Mouse (Mus musculus) ovary, postnatal 10 days (tissue): ENCODE results near the gene Zfp408.
"Not testable (repeated sequence)": the region's sequence is repeated elsewhere in the genome, so short reads cannot be mapped to it uniquely, and the experiment has no call there.

Source experiments
- DNase-seq: peaks from one replicate; pipeline ENCODE4 v3.0.0; 2022; ENCODE audit warnings: low spot score

Gene Zfp408

DNA sequence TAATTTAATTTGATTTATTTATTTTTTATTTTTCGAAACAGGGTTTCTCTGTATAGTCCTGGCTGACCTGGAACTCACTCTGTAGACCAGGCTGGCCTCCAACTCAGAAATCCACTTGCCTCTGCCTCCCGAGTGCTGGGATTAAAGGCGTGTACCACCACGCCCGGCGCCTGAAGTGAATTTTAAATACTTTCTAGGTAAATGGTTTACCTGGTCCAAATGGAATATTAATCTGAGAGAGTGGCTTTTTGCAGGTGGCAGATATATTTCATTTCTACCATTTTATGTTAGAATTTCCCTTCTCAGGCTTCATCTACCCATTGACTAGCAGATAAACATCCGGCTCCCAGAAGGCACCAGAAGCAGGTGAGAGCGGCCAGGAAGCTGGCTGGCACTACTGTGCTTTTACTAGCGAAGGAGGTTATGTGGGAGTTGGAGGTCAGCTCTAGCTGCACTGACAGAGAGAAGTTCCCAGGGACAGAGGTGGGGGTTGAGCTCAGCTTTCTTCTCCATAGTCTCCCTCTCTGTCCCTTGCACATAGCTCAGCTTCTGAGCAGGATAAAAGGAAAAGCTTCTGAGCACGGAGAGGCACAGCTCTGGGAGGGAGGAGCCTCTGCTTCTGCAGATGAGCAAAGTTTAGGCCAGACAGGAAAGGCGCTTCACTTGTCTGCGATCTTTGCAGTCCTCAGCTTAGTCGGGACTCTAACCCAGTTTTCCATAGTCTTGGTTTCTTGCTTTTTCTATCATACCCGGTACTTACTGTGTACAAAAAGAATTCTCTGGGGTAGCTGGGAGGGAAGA is 2.1 kb upstream of the Zfp408 start:
- DNase-seq = no peak

DNA sequence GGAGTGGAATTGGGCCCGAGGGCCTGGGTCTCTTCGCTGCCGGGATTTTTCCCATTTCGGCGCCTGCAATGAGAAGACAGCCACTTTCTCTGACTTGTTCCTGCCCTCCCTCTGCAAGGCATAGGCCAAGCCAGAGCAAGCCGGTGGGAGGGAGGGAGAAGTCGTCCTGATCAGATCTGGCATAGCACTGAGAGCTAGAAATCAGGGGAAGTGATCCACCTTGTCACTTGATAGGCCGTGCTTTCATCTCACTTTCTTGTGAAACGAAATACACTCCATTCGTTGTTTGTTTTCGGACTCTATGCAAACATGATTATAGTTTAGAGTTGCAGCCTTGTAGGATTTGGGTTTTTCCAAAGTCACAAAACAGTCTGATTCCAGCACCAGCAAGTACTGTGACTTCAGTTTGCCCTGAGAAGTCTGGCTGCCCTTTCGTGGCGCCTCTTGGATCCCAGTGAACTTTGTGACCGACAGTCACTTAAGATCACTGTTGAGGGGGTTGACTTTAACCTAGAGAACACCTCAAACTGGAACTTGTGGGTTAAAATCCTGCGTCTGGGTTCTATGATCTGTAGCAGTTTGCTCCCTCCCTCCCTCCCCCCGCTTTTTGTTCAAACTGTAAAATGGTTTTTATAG is 887 bp upstream of the Zfp408 start:
- DNase-seq = no peak

DNA sequence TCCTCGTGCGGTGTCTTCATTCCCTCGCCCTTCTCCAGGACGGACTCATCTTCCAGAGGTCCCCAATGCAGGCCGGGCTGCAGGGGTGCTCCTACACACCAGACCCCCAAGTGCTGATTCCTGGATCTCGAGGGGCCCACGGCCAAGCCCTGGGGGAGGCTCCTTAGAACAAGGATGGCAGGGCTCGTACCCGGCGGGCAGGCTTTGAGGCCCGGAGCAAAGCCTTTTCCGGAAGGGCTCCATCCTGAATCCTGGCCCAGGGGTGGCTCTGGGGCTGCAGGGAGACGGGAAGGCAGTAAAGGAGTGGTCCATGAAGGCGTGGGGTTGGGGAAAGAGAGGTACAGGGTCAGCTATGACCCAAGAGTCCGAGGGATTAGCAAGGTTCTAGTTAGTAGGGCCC is 439 bp downstream of the Zfp408 start:
- no peak for DNase-seq

GRCm38 (mm10) chr2:91646733-91647132 is 2.9 kb downstream of the Zfp408 start:
- no peak for DNase-seq

DNA sequence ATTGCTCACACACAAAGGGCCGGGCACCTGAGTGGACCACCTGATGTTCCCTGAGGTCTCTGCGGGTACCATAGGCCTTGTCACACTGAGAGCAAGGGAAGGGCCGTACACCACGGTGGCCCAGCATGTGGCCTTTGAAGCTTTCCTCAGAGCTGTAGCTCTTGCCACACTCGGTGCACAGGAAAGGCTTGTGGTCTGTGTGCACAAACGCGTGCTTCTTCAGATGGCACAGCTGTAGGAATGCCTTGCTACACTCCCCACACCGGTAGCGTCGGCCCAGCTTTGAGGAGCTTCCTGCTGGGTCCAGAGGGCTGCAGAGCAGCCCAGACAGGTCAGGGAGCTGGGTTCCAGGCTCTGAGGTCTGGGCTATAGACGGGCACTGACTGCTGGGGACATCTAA is 3.8 kb downstream of the Zfp408 start:
- DNase-seq = no peak

DNA sequence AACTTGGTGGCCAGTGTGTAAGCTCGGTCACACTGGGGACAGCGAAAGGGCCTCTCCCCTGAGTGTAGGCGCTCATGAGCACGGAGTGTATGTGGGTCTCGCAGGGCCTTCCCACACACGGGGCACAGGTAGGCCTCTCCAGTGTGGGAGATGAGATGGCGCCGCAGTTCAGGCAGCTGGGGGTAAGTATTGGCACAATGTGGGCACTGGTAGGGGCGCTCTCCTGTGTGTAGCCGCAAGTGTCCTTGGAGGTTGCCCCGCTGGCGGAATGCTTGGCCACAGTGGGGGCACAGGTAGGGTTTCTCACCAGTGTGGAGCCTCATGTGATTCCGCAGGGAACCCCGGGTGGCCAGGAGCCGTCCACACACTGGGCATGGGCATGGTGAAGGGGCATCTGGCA is 4.2 kb downstream of the Zfp408 start:
- no peak for DNase-seq

DNA sequence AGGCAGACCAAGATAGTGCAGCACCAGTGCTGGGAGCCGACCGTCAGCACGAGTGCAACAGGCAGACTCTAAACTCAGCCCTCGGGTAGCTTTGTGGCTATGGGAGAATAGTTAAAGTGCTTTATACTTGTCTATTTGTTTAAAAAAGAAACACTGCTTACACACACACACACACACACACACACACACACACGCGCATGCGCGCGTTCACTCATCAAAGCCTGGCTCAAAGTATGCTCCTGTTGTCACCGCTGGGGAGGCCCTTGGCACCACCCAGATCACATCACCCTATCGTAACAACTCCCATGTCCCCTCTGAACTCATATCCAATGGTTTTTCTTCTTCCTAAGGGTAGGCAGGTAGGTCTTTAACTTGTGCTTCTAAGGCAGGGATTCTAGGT is 5.6 kb downstream of the Zfp408 start:
- DNase-seq = no peak

GRCm38 (mm10) chr2:91642825-91643415 is 6.7 kb downstream of the Zfp408 start:
- no peak for DNase-seq

- DNase-seq = no peak
Measured at GRCm38 (mm10) chr2:91638931-91639330, 10.7 kb downstream of the Zfp408 start.

DNA sequence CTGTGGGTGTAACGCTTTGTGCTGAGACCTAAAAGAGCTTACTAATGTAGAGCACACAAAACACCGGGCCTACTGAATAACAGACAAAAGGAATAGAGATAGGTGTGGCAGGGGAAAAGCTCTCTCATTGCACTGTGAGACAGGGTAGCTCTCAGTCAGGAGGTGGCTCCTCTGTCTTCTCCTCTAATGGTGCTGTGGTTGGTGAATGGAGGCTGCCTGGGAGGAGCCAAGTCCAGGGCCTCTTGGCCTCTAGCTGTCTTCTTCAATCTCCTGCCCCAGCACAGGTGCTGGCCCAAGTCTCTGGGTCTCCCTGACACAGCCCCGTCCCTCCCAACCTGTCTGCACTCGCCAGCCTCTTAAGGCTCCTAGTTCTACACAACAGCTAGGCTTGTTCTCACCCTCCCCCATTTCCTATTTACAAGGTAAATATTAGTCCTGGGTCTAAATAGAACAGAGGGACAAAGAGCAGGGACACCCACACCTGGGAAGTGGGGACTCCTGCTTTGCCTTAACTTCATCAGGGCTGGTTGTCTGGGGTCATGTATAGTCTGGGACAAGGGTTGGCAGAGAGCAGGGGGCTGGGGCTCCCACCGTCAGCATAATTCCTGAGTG is 12.8 kb downstream of the Zfp408 start:
- DNase-seq = no peak

DNA sequence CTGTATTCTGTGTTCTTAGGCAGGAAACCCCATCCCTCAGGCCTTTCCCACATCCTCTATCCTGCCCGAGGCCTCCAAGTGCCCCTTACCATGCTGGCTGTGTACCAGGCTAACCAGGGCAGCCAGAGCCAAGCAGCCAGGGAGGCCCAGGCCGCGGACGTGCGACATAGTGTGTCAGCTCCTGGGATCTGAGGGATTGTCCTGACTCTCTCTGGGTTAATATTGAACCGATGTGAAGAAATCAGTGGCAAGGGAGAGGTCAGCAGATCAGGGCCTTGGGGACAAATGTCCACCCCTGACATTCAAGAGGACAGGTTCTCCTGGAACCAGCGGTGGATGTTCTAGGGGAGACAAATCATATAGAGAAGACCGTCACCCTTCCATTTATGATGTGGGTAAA is 13.4 kb downstream of the Zfp408 start, which contains the start of gene F2:
F2 (minus strand) TSS at position 186 of the 400 bp plus-strand sequence.
- no peak for DNase-seq

- no peak for DNase-seq
Measured at GRCm38 (mm10) chr2:91635486-91635885, 14.1 kb downstream of the Zfp408 start.

- DNase-seq = no peak
Measured at GRCm38 (mm10) chr2:91634841-91635240, 14.8 kb downstream of the Zfp408 start.

- DNase-seq = no peak
Measured at GRCm38 (mm10) chr2:91633334-91633977, 16.1 kb downstream of the Zfp408 start.

DNA sequence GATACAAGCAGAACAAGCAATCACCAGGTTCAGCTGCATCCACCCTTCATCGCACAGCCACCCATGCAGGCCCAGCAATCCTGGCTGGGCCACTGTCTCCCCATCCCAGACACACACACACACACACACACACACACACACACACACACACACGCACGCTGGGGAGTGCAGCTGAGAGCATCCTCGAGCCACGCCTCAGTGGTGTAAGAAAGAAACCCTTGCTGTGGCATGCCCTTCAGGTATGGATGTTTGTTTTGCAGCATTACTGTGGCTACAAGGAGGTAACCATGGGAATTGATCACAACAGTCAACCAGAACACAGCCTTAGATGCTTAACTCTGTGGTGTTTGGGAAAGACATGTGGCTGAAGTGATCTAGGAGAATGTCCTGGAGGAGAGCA is 17.3 kb downstream of the Zfp408 start:
- no peak for DNase-seq

DNA sequence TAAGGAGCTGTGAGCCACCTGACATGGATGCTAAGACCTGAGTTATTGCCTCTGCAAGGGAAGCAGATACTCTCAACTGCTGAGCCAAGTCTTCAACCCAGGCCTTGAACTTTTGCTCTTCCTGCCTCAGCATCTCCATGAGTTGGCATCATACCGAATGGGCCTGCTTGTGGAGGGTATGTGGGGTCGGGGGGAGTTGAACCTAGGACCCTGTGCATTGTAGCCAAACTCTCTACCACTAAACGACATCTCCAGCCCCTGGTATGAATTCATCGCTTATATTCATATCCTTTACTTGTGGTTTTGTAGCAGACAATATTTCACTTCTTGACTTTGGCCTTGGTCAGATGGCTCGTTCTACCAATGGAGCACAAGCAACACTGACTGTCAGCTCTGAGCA is 17.8 kb downstream of the Zfp408 start:
- DNase-seq = no peak

DNA sequence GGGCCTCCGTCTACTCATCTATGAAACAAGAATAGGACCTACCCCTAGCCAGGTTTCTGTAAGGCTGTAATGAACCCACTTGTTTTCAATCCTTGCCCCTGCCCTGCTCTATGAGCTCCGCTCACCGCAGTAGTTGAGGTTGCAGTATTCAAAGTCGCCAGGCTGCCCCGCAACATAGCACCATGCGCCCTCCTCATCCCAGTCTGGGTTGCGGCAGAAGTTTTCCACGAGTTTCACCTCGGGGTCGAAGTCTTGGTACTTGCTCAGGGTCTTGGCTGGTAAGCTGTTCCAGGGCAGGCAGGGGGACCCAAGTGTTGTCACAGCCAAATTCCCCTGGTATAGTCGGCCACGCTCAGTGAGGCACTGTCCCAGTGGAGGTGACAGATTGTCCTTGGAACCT is 19.2 kb downstream of the Zfp408 start:
- DNase-seq = no peak

DNA sequence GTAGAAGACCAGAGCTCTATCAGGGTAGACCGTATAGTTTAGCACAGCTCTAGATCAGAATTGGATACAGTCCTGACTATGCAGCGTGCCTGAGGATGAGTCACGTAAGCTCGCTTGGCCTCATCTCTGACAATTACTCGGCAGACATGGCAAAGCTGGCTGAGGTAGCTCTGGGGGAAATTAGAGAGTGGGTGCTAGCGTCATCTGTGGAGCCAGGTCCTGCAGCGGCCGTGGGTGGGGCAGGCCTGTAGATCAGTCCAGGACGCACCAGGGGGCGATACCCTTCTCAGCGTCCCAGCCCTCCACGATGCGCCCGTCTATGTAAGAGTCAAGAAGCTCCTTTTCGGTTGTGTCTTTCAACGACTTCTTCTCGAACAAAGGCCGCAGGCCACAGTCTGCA is 19.9 kb downstream of the Zfp408 start:
- no peak for DNase-seq

DNA sequence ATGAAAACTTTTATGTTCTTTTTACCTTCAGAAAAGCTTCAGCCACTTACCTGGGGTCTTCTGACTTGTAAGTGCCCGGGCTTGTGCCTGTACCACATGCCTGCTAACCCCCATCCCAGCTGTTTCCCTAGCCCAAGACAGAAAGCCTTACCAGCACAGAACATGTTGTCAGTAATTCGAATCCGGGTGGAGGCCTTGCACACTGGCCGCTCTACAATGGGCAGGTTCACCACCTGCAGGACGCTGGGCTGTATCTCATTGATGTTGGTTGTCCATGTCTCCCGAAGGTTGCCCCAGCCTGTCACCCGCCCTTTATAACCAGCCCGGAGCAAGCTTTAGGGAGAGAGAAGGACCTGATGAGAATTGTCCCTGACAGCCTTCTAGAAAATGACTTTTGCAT is 21.4 kb downstream of the Zfp408 start:
- no peak for DNase-seq

DNA sequence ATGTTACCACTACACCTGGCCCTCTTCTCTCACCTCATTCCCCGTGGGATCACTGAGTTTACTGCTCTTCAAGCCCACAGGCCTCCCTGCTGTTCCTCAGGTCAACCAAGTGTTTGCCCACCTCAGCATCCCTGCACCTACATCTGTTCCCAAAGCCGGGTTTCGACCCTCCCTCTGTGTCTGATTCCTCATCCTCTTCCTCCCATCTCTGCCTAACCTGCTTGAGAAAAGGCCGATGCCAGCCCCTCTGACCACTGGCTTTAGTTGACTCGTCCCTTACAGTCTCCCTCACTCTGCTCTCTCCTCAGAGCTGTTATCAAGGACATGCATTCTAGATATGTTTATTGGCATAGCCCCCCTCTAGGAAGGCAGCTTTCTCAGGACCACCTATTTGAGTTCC is 22.1 kb downstream of the Zfp408 start:
- no peak for DNase-seq

DNA sequence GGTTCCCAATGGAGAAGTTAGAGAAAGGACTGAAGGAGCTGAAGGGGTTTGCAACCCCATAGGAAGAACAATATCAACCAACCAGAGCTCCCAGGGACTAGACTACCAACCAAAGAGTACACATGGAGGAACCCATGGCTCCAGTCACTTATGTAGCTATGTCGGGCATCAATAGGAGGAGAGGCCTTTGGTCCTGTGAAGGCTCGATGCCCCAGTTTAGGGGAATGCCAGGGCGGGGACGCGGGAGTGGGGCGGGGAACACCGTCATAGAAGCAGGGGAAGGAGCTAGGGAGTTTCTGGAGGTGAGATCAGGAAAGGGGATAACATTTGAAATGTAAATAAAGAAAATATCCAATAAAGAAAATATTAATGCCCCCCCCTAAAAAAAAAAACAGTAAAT is 26.2 kb downstream of the Zfp408 start:
- DNase-seq = not testable (repeated sequence)

- DNase-seq = no peak
Measured at GRCm38 (mm10) chr2:91622356-91622755, 27.2 kb downstream of the Zfp408 start.
